Mouse (Mus musculus) heart, postnatal 36 days (tissue): ENCODE measurements around the gene Arhgef17. TPM values are rescaled to one million over a fixed set of nuclear protein-coding genes. Genes with fewer than 3 reads are reported as not detected.

Experiments
- DNase-seq, 2 experiments: peaks; one replicate each; pipeline ENCODE4 v3.0.0; 2021 to 2022
- intact Hi-C: fragments of 180-260 bp; cut with DNase I; formaldehyde crosslinking; loops from one replicate; pipeline ENCODE4 v1.15.1; 2025
- microRNA-seq, 2 experiments: library from miRNA; unstranded; fragments of <30 nt; microRNA quantifications; one replicate each; pipeline ENCODE4 v1.2.0; 2021; ENCODE audit warnings: borderline number of aligned reads in 2 of 2
- total RNA-seq, 2 experiments: library from RNA; stranded (reverse); gene quantifications; 2 replicates each; pipeline ENCODE4 v1.2.3; 2021

Gene Arhgef17
- total RNA-seq, 2 experiments from 2014 or later: 24.3 to 29.9 TPM

DNA sequence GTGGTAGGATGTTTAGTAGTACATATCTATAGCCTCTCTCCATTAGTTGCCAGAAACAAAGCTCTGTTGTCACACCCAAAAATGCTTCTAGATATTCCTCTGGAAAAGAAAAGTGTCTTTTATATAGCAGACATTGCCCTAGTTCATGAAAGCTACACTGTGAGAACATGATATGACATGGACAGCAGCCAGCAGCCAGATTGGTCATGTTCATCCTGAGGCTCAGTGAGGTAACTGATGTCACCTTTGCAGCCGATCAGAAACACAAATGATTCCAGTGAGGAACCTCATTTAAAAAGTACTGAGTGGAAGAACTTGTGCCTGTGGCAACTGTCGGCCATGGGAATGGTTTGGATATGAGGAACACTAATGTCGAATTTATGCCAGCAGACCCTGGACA lies 107.2 kb downstream of the Arhgef17 start:
- no peak for DNase-seq
- intact Hi-C loops: loop anchor here (10.0 kb wide), 1 partner anchor 300 kb away; no protein-coding TSS in a partner anchor

Small RNAs within 50 kb of the gene (microRNA-seq; reads per million reads assigned to microRNA genes)
- 318 to 324 reads per million in 2 experiments for gene Mir3102

Other genes starting within 250 kb of the Arhgef17 start
- gene Fam168a, start 225.5 kb downstream of the Arhgef17 start, total RNA-seq: 10 to 100 TPM; 38.8 to 44.7 TPM
- 1 to 10 TPM; 2.1 to 3.1 TPM for gene Relt, start 68.7 kb downstream of the Arhgef17 start, total RNA-seq
- 1 to 10 TPM; 4.3 to 4.7 TPM for gene P2ry6, start 42.5 kb upstream of the Arhgef17 start, total RNA-seq
- gene P2ry2, start 80.8 kb upstream of the Arhgef17 start, total RNA-seq: 10 to 100 TPM; 19.6 to 28.4 TPM
- 10 to 100 TPM; 22.8 to 25.3 TPM for gene Fchsd2, start 160.8 kb upstream of the Arhgef17 start, total RNA-seq